Mouse (Mus musculus): ENCODE data around the gene Gpr35. TPM values are rescaled to one million over a fixed set of nuclear protein-coding genes. Genes with fewer than 3 reads are reported as not detected.
A peak's percentile ranks its signal among the peaks of the same experiment; 100 is the strongest.
"Not testable (repeated sequence)": the region's sequence is repeated elsewhere in the genome, so short reads cannot be mapped to it uniquely, and the experiment has no call there.

Gpr35 gene
- total RNA-seq, 1 experiment from 2014 or later: 1.9 TPM

DNA sequence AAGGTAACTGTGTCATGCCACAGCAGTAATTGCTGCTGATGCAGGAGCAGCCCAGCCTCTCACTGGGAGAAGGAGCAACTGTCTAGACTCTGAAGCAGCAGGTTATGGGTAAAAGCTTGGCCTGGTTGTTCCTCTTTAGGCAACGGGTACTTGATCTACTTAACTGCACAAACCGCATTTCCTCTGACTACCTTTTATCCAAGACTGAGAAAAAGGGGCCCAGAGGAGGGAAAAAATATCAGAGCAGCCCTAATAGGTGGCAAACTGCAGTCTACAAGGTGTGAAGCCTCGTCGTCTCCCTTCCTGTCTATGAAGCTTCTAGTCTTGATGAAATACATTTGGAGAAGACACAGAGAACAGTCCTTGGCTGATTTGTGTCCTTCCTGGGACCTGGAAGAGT lies 17.1 kb upstream of the Gpr35 start:
- no peak for DNase-seq

DNA sequence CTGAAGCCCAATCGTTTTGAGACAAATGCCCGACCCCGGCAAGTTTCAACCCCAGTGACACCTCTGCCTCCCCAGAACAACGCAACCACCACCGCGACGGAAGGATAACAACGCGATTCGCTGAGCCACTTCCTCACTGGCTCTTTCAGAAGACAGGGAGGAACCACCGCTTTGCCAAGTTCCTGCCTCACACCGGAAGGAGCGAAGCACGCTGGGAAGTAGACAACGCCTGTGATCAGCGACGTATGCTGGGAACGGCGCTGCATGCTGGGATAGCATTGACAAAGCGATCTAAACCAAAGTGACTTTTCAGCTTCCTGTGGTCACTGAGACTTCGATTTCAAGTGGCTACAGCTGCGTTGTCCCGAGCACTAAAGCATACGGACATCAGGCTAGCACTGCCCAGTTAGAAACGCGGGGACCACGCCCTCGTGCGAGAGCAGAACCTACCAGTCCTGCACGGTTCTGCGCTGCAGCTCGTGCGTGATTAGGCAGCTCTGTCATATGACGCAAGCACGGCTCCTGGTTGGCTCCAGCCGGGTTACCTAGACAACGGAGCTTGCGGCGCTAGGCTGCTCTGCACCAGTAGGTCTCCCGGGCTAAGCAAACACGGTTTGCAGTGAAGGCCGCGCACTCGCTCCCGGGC lies 16.4 kb upstream of the Gpr35 start, which contains the start of gene Capn10:
Gene Capn10 (plus strand): TSS at position 195 of the 646 bp plus-strand sequence.
- peak; percentile 95 for DNase-seq

DNA sequence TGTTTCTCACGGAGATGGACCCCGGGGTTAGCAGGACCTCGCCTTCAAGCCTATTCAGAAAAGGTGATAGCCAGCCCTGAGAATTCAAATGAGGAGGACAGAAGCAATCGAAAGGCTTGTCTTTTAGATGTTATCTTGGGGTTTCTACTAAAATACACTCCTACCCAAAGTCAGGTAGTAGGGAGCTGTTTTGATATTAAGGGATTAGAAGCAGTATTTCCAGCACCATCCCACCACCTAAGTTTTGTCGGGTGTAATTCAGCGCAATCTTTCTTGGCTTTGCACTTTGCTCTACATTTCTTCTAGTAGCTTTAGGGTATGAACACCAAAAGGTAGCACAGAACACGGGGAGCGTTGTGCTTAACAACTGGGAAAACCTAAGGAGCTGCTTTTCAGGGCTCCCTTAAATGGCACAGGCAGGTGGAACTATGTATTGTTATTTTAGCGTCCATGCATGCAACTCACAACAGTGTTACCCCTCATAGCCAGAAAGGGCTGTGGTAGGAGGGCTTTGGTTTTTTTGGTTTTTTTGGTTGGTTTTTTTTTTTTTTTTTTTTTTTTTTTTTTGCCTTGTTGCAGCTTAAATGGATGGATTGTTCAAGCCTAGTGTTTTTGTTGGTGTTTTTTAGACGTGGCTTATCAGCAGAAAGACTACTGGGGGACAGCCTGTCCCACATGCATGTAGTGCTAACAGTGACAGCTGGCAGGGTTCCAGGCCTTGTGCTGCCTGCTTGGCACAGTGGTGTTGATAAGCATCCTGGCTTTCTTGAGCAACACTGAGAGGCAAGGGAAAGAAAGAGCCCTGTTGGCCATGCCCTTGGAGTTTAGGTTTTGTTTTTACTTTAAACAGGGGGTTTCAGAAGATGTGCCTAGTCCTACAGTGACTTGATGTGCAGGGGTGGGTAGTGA lies 15.4 kb upstream of the Gpr35 start:
- DNase-seq: peak; percentile 75

DNA sequence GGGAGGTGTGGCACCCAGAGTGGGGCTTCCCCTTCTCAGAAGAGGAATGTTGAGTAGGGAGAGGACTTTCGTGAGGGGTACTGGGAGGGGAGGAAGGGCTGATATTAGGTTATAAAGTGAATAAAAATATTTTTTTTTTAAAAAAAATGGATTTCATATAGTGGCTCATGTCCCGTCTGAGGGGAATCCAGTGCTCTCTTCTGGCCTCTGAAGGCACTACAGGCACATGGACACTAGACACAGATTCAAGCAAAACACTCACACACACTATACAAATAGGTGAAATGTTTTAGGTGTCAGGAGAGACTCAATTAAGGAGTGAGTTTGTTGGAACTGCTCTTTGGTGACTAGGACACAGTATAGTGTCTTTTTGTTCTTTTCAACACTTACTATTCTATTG lies 14.7 kb upstream of the Gpr35 start:
- peak; percentile 4 for DNase-seq

DNA sequence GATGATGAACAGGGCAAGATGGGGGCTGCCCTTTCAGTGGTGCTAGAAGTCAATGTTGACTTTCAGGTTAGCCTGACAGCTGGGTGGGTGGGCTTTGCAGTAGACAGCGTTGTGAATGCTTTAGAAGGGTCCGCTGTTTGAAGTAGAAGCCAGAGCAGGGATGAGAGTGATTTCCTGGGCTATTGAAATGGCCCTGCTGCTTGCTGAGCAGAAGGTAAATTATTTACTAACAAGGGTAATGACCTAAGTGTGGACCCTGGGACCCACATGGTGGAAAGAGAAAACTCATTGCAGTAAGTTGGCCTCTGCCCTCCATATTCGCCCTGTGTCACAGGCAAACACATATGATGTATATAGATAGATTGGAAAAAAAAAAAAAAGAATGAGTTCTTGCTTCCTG lies 14.2 kb upstream of the Gpr35 start:
- DNase-seq: peak; percentile 1

DNA sequence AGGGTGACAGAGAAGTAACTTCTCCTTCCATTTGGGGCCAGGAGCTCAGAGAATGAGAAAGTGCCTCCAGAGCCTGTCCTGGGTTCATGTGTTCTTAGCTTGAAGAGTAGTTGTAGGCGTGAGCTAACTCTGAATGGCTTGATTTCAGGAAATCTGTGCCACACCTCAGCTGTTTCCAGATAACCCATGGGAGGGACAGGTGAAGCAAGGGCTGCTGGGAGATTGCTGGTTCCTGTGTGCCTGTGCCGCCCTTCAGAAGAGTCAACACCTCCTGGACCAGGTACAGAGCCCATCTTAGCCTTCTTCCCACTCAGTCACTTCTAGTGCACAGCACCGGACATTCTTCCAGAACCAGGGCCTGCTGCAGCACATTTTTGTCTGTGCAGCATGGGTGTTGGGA lies 12.9 kb upstream of the Gpr35 start:
- no peak for DNase-seq

DNA sequence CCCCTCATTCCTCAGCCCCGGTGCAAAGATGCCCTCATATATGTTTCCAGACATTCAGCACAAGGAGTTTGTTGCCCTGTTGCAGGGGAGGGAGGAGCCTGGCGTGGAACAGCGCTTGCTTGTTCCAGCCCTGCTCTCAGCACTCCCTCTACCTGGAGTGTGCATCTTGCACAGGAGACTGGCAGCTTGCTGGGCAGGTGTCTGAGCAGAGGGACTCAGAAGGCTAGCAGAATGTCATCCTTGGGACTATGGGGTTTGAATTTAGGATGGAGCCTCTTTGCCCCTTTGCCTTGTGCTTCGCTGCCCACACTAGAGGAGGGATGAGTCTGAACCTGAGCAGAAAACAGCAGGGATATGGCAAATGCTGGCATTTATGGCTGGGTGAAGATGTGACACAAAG lies 10.9 kb upstream of the Gpr35 start:
- no peak for DNase-seq

DNA sequence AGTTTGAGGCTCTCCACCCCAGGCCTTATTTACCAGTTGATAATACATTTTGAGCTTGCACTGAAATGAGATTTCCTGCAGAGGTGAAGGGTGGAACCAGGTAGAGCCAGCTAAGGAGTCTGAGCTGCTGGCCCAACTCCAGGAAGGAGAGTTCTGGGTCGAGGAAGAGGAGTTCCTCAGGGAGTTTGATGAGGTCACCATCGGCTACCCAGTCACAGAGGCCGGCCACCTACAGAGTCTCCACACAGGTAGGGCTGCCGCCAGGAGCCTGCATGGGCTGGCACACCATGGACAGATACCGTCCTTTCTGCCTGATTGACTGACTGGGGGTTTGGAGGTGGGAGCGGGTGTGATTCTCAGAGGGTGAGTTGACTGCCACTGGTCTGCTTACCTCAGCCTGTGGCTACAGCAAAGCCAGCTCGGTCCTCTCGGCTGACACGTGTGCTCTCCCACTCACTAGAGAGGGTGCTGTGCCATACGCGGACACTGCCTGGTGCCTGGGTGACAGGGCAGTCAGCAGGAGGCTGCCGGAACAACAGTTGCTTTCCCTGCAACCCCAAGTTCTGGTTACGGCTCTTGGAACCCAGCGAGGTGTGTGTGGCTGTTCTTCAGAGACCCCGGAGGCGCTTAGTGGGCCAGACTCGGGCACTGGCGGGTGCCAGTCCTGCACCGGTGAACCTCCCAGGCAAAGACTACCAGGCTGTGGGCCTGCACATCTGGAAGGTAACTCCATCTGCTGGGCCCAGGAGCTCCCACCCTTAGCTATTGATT lies 7.3 kb upstream of the Gpr35 start:
- DNase-seq: no peak

DNA sequence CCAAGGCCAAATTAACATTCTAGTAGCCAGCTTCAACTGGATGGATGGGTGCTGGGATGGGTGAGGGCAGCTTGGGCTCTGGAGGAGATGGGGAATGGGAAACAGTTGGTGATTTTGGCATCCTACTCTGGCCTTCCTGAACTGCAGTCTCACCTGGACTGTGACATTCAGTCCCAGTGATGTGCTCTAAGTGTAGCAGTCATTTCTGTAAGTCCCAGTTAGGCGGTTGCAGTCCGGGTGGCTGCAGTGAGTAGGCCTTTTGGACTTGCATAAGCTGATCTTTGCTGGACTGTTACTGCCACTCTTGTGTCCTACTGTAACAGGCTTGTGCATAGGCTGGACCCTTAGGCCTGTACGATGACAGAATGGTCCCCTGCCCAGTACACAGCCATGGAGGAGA lies 2.7 kb upstream of the Gpr35 start:
- no peak for DNase-seq

DNA sequence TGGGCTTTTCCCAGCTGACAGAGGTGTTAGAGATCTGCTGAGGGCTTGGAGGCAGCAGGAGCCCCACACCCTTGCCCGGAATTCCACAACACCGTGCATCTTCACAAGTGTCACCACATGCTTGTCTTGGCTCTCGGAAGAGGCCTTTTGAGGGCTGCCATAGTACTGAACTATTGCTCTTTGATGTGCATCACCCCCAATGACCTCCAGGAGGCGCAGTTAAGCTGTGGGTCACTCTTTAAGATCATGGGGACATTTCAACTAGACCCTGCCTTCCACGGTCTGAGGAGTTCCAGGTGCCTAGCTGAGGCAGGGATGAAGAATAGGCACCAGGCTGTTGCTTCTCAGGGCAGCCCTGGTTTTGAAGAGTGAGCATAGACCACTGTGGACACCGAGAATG lies 1.2 kb upstream of the Gpr35 start:
- peak; percentile 48 for DNase-seq

DNA sequence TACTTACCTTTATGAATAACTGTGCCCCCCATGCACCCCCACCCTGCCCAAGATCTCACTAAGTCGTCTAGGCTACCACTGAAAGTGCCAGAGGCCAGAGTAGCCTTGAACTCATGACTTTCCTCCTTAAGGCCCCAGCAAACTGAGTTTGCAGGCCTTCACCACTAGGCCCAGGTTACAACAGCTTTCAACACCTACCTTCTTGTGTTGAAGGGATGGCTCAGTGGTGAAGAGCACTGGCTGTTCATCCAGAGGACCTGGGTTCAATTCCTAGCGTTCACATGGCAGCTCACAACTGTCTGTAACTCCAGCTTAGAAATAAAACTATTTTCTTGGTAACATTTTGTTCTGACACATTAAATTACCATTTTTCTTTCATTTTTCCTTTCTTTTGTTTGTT lies 3.0 kb downstream of the Gpr35 start:
- no peak for DNase-seq

DNA sequence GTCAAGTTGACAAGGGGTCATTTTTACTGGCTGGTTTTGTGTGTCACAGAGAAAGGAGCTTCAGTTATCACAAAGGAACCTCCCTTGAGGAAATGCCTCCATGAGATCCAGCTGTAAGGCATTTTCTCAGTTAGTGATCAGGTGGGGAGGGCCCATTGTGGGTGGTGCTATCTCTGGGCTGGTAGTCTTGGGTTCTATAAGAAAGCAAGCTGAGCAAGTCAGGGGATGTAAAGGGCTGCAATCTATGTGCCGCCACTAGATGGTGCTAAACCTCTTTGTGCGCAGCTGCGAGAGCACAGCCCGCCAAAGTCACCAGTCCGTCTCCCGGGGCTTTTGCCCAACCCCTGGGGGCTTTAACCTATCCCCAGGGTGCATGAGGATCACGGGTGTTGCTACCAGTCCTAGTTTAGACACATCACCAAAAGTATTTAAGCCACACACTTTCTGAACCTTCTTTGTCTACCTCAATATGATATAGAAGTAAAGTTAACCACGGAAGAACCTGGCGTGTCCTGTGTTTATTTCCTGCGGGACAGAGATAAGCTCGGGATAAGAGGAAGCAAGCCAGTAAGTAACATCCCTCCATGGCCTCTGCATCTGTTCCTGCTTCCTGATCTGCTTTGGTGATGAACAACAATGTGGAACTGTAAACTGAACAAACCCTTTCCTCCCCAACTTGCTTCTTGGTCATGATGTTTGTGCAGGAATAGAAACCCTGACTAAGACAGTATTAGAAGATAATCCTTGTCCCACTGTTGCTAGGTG lies 6.1 kb downstream of the Gpr35 start:
- DNase-seq: peak; percentile 73

DNA sequence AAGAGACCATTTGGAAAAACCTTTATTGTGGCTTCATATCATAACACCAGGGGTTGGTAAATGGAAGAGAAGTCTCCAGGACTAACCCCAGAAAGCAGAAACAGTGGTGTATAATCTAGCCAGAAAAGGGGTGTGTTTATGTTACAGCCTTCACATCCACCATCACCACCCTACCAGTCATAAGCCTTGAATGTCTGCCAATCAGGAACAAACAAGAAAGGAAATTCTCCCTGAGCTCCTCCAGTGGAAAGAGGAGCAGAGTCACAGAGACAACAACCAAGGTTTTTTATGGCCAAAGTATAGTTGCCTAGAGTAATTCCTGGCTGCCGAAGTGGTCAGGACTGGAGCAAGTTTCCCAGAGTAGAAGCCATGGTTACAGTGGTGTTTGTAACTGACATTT lies 8.3 kb downstream of the Gpr35 start:
- peak; percentile 2 for DNase-seq

DNA sequence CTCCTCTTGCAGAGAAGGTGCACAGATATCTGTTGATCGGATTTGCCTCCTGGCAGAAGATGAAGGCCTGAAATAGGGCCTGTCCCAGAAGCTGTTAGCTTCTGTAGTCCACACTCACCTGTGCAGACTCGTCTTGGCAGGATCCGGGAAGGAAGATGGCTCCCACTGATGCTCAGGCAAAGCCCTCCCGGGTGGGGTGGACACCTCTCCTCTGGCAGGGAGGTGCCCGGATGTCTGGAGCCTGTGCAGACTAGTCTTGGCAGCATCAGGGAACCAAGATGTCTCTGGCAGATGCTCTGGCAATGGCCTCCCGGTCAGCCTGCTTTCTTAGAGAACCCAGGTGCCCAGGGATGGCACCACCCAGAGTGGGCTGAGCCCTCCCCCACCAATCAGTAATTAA lies 20.1 kb downstream of the Gpr35 start:
- not testable (repeated sequence) for DNase-seq

DNA sequence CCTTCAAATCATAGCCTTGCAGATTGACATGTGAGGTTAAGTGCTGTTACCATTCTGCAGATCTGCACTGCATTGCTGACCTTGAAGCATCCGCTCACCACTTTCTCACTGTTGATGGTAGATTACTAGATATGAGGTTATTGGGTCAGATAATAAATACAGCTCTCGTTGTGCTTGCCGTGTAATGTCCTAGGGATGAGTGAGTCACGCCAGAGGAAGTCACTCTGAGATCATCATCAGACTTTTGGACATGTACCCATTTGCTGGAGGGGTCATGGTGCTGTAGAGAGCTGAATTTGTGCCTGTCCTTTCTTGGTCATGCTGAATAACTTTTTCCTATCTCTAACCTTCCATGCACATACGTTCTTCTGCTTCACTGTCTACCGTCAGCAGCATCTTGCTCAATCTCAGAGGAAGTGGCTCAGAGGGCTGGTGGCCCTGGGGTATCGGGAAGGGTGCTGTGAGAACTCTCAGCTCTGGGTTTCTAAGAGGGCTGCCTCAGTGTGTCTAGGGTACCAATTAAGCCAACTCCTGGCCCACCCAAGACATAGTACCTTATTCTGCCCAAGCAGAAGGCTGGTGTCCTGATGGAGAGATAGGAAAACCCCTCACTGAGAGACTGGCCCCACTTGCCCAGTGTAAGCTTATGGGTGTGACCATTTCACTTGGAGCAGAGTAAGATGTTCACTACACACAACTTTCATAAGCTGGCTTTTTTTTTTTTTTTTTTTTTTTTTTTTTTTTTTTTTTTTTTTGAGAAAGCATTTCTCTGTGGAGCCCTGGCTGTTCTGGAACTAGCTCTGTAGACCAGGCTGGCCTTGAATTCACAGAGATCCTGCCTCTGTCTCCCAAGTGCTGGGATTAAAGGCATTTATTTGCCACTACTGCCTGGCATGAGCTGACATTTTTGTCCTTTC lies 21.5 kb downstream of the Gpr35 start:
- peak; percentile 29 for DNase-seq

DNA sequence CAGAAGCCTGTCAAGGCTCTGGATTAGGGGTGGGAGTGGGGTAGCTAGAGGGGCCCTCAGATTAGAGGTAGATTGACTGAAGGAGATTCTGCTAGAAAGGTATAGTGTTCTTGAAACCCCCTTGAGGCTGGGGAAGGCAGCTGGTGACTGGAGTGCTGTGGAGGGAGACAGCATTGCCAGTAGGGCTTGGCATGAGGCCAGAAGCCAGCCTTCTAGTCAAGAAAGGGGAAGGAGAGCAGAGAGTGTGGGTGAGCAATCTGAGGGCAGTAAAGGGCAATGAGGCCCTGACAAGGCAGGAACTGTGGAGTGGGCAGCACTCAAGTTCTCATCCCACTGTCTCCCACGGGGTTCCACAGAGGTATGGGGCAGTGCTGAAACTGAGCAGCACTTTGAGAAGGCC lies 22.2 kb downstream of the Gpr35 start:
- DNase-seq: peak; percentile 83

DNA sequence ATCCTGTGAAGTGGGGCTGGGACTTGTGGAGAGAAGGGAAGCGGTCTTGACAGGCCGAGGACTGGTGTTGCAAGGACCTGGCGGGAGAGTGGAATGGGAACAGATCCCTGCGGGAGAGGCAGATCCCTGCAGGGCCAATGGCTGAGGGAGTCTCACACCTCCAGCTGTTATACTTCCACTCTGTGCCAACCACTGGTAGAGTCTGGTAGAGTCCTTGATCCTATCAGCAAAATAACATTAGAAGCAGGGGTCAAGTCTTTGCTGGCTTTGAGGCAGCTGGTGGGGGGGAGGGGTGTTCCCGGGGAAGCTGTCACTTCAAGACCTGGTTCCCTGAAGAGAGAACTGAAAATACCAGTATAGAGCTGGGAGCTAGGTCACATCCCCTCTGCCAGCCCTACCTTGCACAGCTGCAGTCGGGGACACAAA lies 25.5 kb downstream of the Gpr35 start:
- DNase-seq: peak; percentile 75

DNA sequence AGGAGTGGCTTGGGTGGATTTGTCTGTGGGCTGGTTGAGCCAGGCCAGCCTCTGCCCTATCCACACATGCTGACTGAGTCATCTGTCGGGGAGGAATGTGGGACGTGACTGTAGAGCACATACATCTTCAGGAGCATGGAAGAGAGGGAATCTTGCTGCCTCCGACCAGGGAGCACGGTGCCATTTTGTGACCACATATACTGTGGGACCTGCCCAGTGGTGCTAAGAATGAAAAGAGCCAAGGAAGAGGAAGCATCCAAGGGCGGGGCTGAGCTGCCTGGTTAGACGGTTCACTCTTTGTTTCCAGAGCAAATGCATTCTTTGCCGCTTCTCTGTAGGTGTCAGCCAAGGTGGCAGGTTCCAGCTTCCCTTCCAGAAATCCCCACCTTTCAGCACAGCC lies 28.0 kb downstream of the Gpr35 start:
- DNase-seq: no peak

DNA sequence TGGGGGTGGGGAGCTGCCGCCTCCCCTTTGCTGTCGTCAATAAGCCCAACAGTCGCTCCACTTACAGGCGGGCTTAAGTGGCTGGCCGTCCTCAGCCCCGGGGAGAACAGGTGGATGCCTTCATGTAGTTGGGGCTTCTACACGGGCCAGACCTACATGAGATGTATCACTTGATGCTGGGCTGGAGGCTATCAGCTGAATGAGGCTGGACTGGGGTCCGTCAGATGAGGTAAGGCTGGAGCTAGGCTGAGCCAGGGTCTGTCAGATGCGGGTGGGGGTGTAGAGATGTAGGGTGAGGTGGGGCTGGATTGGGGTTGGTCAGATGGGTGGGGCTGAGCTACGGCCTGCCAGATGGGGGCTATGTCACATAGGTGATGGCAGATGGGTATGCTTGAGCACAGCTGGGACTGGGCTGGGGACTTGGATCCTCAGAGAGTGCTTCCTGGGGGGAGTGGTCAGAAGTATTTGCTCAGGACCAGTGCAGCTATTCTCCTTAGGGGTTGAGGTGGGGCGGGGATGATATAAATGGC lies 28.5 kb downstream of the Gpr35 start:
- DNase-seq: no peak

DNA sequence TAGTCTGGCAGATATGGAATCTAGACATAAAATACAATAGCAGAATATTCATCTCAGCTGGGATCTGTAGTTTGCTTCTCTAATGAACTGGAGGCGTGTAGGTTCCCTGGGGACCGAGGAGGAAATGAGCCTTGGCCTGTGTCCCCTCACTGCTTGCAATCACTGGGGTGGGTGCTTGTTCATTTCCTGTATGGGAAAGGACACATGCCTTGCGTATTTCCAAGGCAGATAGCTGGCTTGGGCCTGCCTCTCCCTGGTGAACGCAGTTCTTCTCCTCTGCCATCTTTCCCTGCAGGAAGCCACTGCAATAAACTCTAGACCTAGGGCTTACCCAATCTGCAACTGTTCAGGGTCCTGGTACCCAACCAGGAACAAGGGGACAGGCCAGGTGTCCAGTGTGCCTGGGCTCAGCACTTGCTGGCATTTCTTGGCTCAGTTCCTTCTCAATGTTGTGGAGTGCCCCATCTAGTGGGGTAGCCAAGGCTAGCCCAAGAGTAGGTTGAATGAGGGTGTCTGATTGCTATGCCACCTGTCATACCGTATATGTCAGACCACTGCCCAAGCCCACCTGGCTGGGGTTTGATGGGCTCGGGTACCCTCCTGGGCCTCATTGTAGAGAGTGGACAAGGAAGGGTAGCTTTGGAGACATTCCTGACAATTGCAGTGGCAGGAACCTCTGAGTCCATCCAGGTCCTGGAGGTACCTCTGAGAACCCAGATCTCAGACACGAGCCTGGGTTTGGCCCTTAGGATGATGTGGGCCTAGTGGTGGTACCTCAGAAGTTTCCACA lies 30.6 kb downstream of the Gpr35 start:
- DNase-seq: peak; percentile 38

All from adrenal gland, postnatal 14 days (tissue).